Mouse (Mus musculus) kidney, postnatal 0 days (tissue): ENCODE measurements at regions not wholly inside any gene's neighbourhood (a gene's known extent, or its start where the extent isn't known, plus 50 kb on each side); places are given as distances from the start of the nearest gene placed in this dataset.
A peak's percentile ranks its signal among the peaks of the same experiment; 100 is the strongest.

Experiments used
- ATAC-seq: fragments of 200-750 bp; cut with Nextera tagmentation; replicated peaks from 2 replicates; pipeline ENCODE4 v1.8.0; 2017; ENCODE audit warnings: low read depth, moderate number of reproducible peaks, moderate TSS enrichment, moderate library complexity; ENCODE audit not compliant: low FRiP score
- DNase-seq: peaks from one replicate; pipeline ENCODE4 v3.0.0-alpha.2; 2016; ENCODE audit warnings: low spot score
- H3K27ac ChIP-seq: fragments of 300-500 bp; sonication (generic); 2 replicates; pipeline ENCODE4 v1.5.1; 2014; ENCODE audit warnings: mild to moderate bottlenecking
- H3K27me3 ChIP-seq: fragments of 300-500 bp; sonication (generic); 2 replicates; pipeline ENCODE4 v1.6.1; 2014; ENCODE audit warnings: low read length, mixed read lengths; ENCODE audit not compliant: insufficient read depth
- H3K36me3 ChIP-seq: fragments of 300-500 bp; sonication (generic); 2 replicates; pipeline ENCODE4 v1.6.1; 2014; ENCODE audit warnings: low read length, mixed read lengths; ENCODE audit not compliant: insufficient read depth
- H3K4me1 ChIP-seq: fragments of 300-500 bp; sonication (generic); replicated peaks from 2 replicates; pipeline ENCODE4 v1.6.1; 2014; ENCODE audit warnings: antibody characterized with exemption, low read length, mixed read lengths; ENCODE audit not compliant: insufficient read depth
- H3K4me2 ChIP-seq: fragments of 300-500 bp; sonication (generic); 2 replicates; pipeline ENCODE4 v1.6.1; 2014; ENCODE audit warnings: mild to moderate bottlenecking, low read length, moderate library complexity, mixed read lengths
- H3K4me3 ChIP-seq: fragments of 300-500 bp; sonication (generic); replicated peaks from 2 replicates; pipeline ENCODE4 v1.5.1; 2014; ENCODE audit warnings: low read depth, low read length
- H3K9ac ChIP-seq: fragments of 300-500 bp; sonication (generic); 2 replicates; pipeline ENCODE4 v1.6.1; 2014; ENCODE audit warnings: low read depth, low read length
- H3K9me3 ChIP-seq: fragments of 300-500 bp; sonication (generic); replicated peaks from 2 replicates; pipeline ENCODE4 v1.6.1; 2016; ENCODE audit warnings: low read length, inconsistent platforms, mixed read lengths
- CTCF ChIP-seq: IDR thresholded peaks from 2 replicates; pipeline ENCODE4 v1.5.1; 2016; ENCODE audit warnings: antibody characterized with exemption, low read depth, mild to moderate bottlenecking, moderate library complexity
- WGBS: fragments of 180-500 bp; shearing (Covaris S2); extraction: QIAGEN DNeasy Blood & Tissue Kit; methylation state at CpG from one replicate; pipeline ENCODE4 v1.1.7; 2014; 5-methylcytosine and 5-hydroxymethylcytosine counted together

DNA sequence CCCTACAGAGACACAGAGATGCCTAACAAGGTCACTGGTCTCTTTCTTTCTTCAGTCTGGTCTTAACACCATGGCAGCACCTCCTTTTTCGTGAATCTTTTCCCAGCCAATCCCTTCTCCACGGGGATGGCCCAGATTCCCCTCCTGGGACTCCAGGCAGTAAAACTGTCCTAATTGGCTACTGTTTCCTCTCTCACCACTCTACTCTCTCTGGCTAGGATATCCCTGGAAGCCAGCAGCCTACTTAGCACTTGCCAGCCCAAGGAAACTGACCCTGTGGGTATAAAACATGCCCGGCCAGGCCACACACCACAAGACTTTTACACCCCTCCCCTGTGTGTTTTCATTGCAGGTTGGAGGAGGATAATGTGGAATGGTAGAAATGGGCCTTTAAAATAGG is 143.9 kb upstream of the Id2 start:
- H3K4me2 ChIP-seq = no peak overlapping the region
- 55% methylated on average over 3 of the region's 3 CpGs for WGBS
- no peaks in the 10 kb centered on the region for H3K9me3 ChIP-seq
- no peaks in the 10 kb centered on the region for H3K27me3 ChIP-seq
- H3K9ac ChIP-seq = no peak overlapping the region
- H3K4me1 ChIP-seq = no peaks in the 10 kb centered on the region; the same call in 1 of the 2 replicates
- H3K36me3 ChIP-seq = no peaks in the 10 kb centered on the region
- ATAC-seq = no peak
- TF ChIP-seq CTCF = no peak
- H3K27ac ChIP-seq = no peak overlapping the region
- no peak for DNase-seq
- no peak overlapping the region for H3K4me3 ChIP-seq

DNA sequence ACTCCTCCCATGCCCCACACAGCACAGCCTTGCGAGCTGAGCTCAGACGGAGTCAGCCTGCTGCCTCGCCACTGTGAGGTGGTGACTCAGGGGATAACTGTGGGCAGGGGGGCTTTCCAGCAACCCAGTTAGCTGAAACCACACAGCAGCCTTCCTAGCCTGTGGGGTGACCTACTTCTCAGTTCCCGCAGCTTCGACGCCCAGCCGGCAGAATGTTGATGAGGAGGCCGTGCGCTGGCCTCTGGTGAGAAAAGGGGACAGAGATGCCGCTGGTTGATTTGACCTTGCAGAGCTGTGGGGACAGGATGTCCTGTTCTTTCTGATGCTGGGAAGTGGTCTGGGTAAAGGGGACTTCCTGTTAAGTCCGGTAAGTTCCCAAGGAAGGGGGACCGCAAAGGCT is 143.2 kb upstream of the Id2 start:
- DNase-seq = peak; percentile 52
- TF ChIP-seq CTCF = no peak

DNA sequence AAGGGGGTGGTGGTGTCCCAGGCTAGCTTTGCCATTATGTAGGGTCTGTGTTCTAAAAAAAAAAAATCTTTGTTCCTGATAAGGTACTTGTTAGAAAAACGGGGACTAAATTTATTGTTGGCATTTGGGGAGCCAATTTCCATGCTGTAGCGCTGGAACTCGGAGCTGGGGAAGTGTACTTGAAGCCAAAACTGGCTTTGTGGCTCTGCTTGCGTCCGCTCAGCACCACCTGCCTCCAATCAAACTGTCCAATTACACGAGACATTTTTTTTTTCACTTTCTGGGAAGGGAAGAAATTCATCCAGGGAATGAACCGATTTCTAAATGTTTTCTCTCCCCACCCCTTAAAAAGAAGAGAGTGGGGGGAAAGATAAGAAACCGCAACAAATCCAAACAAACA is 138.1 kb upstream of the Id2 start:
- no peaks in the 10 kb centered on the region for H3K9me3 ChIP-seq
- DNase-seq = peak; percentile 74
- no peak overlapping the region for H3K27ac ChIP-seq
- WGBS = 41% methylated on average over 8 of the region's 8 CpGs
- H3K9ac ChIP-seq = no peak overlapping the region
- no peaks in the 10 kb centered on the region for H3K36me3 ChIP-seq
- H3K4me1 ChIP-seq = peaks cover 7% of the 10 kb centered on the region; the same call in 1 of the 2 replicates
- no peak overlapping the region for H3K4me3 ChIP-seq
- no peaks in the 10 kb centered on the region for H3K27me3 ChIP-seq
- no peak for ATAC-seq
- no peak for TF ChIP-seq CTCF
- H3K4me2 ChIP-seq = no peak overlapping the region

More for the DNA sequence above, 143.2 kb upstream of the Id2 start:
- WGBS = 47% methylated on average over 12 of the region's 12 CpGs
- Histone ChIP-seq H3K27ac (no peak overlapping the region), H3K4me2 (no peak overlapping the region), H3K27me3 (no peaks in the 10 kb centered on the region), H3K9me3 (no peaks in the 10 kb centered on the region), H3K36me3 (no peaks in the 10 kb centered on the region), H3K9ac (no peak overlapping the region), H3K4me1 (no peaks in the 10 kb centered on the region), H3K4me3 (no peak overlapping the region)
- no peak; the same call in 1 of the 2 replicates for ATAC-seq

DNA sequence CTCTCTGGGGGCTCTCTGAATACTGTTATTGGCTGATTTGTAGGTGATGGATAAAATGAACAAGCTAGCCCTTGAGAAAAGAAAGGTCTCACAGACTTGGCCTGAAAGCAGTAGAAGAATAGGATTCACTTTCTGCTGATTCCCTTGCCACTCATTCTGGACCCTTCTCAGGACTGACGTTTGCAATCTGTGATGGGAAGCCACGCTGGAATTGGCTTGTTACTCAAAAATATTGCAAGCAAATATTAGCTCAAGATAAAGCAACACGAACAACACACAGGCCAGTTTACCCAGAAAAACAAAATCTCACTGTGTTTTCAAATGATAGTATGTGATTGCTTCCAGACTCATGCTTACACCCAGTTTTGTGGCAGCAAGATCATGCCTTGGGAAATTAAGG is 137.7 kb upstream of the Id2 start:
- H3K9ac ChIP-seq = no peak overlapping the region
- TF ChIP-seq CTCF = no peak
- 64% methylated on average over 3 of the region's 3 CpGs for WGBS
- H3K27me3 ChIP-seq = no peaks in the 10 kb centered on the region
- H3K4me1 ChIP-seq = peaks cover 7% of the 10 kb centered on the region; the same call in 1 of the 2 replicates
- no peak overlapping the region for H3K27ac ChIP-seq
- H3K36me3 ChIP-seq = no peaks in the 10 kb centered on the region
- no peak overlapping the region for H3K4me2 ChIP-seq
- no peak for DNase-seq
- H3K4me3 ChIP-seq = no peak overlapping the region
- no peak for ATAC-seq
- H3K9me3 ChIP-seq = no peaks in the 10 kb centered on the region

DNA sequence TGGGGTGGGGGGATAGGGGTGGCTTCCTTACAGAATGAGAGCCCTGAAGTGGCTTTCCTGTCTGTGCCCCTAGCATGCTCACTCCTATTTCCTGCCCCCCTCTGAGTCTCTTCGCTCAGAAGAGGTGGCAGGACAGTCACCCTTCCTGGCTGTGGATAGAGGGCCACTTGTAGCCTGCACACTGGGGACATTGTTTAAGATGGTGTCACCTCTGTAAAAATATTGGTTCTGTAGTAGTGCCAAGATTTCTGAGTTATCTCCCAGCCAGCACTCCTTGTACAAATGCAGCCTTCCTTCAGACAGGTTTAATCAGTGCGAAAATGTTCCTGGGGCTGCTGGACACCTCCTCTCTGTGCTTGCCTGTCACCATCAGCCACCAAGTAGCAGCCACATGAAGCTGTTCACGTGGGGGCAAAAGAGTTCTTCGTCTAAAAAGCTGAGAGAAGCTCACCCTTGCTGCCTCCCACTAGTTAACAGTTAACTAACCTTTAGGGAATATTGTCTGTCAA is 136.1 kb upstream of the Id2 start:
- WGBS = 48% methylated on average over 4 of the region's 4 CpGs
- Histone ChIP-seq H3K4me3 (no peak overlapping the region), H3K4me2 (no peak overlapping the region), H3K27me3 (no peaks in the 10 kb centered on the region), H3K9me3 (no peaks in the 10 kb centered on the region), H3K36me3 (no peaks in the 10 kb centered on the region), H3K4me1 (peaks cover 7% of the 10 kb centered on the region; the same call in 1 of the 2 replicates), H3K27ac (no peak overlapping the region), H3K9ac (no peak overlapping the region)
- ATAC-seq (no peak), DNase-seq (no peak)
- no peak for TF ChIP-seq CTCF

GRCm38 (mm10) chr12:25232358-25233026 is 135.6 kb upstream of the Id2 start:
- 82% methylated on average over 5 of the region's 5 CpGs for WGBS
- DNase-seq = no peak
- ATAC-seq = no peak

GRCm38 (mm10) chr12:25228708-25229107 is 131.8 kb upstream of the Id2 start:
- Histone ChIP-seq H3K27ac (no peak overlapping the region), H3K36me3 (no peaks in the 10 kb centered on the region), H3K9ac (no peak overlapping the region), H3K4me3 (no peak overlapping the region), H3K9me3 (no peaks in the 10 kb centered on the region), H3K4me1 (peaks cover 7% of the 10 kb centered on the region; the same call in 1 of the 2 replicates), H3K27me3 (no peaks in the 10 kb centered on the region), H3K4me2 (no peak overlapping the region)
- 82% methylated on average over 2 of the region's 2 CpGs for WGBS
- no peak for TF ChIP-seq CTCF
- ATAC-seq = no peak
- DNase-seq = no peak

More at GRCm38 (mm10) chr12:25232358-25233026, 135.6 kb upstream of the Id2 start:
- Histone ChIP-seq H3K4me2 (no peak overlapping the region), H3K4me3 (no peak overlapping the region), H3K27ac (no peak overlapping the region), H3K36me3 (no peaks in the 10 kb centered on the region), H3K9me3 (no peaks in the 10 kb centered on the region), H3K27me3 (no peaks in the 10 kb centered on the region), H3K9ac (no peak overlapping the region), H3K4me1 (peaks cover 7% of the 10 kb centered on the region; the same call in 1 of the 2 replicates)
- no peak for TF ChIP-seq CTCF
